Mouse (Mus musculus): Measurements from ENCODE around the gene Il11.

The Il11 gene

DNA sequence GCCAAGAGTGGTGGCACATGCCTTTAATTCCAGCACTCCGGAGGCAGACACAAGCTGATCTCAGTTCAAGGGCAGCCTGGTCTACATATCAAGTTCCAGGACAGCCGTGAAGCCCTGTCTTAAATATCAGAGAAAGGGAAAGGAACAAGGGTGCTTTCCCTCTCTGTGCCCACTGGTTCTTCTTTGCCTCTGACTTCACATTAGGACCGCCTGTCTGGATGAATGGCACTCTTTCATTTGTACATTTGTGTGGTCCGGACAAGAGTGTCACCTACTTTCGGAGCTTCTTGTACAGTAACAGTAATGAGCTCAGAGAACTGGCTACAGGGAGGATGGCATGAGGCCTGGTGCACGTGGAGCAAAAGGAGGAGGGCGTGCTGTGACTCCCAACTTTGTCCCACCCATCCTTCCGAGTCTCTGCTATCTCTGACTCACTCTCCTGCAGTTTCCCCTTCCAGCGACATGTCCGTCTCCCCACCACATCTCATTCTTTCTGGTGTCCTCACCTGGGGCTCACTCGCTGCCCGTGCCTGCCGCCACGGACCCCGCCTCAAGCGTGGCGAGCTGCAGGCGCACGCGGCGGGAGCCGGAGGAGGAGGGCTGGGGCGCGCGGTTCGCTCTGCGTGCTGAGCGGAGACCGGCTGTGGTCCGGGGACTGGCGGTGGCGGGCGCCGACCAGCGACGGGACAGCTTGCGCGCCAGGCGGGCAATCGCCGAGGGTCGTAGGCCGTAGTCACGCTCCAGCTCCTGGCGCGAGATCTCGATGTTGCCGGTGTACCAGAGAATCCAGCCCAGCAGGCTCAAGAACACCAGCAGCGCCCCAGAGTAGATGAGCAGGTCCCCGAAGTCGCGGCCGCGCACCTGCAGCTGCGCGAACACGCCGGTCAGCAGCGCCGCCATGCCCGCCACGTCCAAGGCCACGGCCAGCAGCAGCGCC lies 6.1 kb upstream of the Il11 start:
- DNase-seq (ENCODE audit: low spot score in 2 of 2): peak; percentile 32 to 42

DNA sequence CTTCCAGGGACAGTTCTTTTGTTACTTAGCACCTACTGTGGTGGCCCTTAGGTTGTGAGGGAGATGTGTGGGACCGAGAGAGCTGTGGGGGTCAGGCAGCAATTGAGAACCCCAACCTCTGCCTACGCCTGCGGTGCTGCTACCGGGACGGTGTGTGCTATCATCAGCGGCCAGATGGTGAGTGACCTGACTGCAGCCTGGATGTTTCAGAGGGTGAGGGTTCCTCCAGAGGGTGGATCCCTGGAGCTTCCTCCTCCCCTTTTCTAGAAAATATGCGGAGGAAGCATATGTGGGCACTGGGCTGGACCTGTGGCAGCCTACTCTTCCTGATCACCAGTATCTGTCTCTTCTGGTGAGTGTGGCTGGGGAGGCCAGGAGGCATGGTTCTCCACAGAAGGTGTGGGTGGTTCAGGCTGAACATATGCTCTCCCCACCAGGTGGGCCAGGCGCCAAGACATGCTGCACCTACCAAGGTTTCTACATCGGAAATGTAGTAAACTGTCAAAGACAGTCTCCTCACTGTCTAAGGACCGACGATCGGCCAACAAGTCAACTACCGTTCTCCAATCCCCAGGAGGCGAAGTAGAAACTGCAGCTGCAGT lies 1.1 kb upstream of the Il11 start:
- DNase-seq (ENCODE audit: low spot score in 2 of 2): no peak

DNA sequence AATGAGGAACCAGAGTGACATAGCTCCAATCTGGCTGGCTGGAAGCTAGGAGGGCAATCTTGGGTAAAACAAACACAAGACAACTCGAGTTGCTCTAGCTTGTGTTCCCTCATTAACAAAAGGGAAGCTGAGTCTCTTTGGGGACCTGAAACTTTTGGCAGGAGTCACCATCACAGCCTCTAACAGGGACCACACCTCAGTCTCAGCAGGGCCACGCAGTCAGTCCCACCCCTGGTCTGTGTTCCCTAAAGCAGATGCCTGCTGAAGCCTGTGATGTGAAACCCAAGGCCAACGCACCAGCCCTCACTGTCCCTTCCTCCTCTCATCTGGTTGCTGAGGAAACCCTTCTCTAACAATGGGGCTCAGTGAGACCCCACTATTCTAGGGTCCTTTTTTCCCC lies 529 bp downstream of the Il11 start:
- no peak for DNase-seq (ENCODE audit: low spot score in 2 of 2)

GRCm38 (mm10) chr7:4779921-4780320 lies 2.7 kb downstream of the Il11 start:
- no peak for DNase-seq (ENCODE audit: low spot score in 2 of 2)

GRCm38 (mm10) chr7:4777851-4778637 lies 4.6 kb downstream of the Il11 start:
- no peak for DNase-seq (ENCODE audit: low spot score in 2 of 2)

- no peak for DNase-seq (ENCODE audit: low spot score in 2 of 2)
Observed at GRCm38 (mm10) chr7:4776861-4777830, 5.5 kb downstream of the Il11 start.

- no peak for DNase-seq (ENCODE audit: low spot score in 2 of 2)
Observed at GRCm38 (mm10) chr7:4776131-4776530, 6.5 kb downstream of the Il11 start.

DNA sequence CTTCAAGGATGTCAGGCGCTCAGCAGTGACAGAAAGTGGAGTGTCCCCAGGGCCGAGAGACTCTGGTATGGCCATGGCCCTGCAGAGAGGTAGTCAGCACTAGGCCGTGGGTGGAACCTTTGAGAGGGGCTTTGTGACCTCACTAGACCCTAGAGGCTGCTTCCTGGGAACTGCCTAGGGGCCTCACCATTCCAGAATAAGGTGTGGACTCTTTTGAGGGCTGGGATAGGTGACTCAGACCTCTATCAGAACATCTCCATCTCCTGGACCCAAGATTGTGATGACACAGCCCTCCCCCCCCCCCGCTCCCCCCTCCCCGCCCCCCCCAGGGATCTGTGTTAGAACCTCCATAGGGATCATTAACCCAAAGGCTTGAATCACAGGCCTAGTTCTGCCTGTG lies 11.5 kb downstream of the Il11 start, which contains the start of gene Fam71e2:
Gene Fam71e2, minus strand, starts transcription at position 101 of the 400 bp plus-strand sequence.
- no peak for DNase-seq (ENCODE audit: low spot score in 2 of 2)

GRCm38 (mm10) chr7:4764946-4765710 lies 17.5 kb downstream of the Il11 start:
- DNase-seq (ENCODE audit: low spot score in 2 of 2): no peak

- no peak for DNase-seq (ENCODE audit: low spot score in 2 of 2)
Observed at GRCm38 (mm10) chr7:4759670-4760069, 23.0 kb downstream of the Il11 start.

GRCm38 (mm10) chr7:4752821-4753570 lies 29.7 kb downstream of the Il11 start, which contains the start of gene Cox6b2:
Gene Cox6b2 (minus strand): TSS chr7:4753094.
- DNase-seq (ENCODE audit: low spot score in 2 of 2): peak; percentile 70 to 79

GRCm38 (mm10) chr7:4751971-4752820 lies 30.5 kb downstream of the Il11 start:
- peak; percentile 59 to 68 for DNase-seq (ENCODE audit: low spot score in 2 of 2)

GRCm38 (mm10) chr7:4749169-4749568 lies 33.5 kb downstream of the Il11 start:
- no peak for DNase-seq (ENCODE audit: low spot score in 2 of 2)

DNA sequence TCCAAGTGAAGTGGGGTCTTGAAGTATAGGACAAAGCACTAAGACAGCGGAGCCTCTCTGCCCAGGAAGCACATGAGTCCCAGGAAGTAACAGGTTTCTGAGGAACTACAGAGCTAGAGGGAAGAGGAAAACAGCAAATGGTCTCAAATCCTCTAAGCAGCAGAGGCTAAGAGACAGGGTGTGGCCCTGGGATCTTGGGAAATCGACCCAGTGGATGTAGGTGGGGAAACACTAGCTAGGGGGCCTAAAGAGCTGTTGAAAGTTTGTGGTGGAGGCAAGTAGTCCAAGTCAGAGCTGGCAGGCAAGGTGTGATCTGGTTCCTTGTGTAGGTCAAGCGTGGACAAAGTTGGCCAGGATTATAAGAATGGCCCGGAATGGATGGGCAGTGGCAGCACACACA lies 34.3 kb downstream of the Il11 start:
- no peak for DNase-seq (ENCODE audit: low spot score in 2 of 2)

GRCm38 (mm10) chr7:4747156-4747899 lies 35.3 kb downstream of the Il11 start:
- no peak for DNase-seq (ENCODE audit: low spot score in 2 of 2)

DNA sequence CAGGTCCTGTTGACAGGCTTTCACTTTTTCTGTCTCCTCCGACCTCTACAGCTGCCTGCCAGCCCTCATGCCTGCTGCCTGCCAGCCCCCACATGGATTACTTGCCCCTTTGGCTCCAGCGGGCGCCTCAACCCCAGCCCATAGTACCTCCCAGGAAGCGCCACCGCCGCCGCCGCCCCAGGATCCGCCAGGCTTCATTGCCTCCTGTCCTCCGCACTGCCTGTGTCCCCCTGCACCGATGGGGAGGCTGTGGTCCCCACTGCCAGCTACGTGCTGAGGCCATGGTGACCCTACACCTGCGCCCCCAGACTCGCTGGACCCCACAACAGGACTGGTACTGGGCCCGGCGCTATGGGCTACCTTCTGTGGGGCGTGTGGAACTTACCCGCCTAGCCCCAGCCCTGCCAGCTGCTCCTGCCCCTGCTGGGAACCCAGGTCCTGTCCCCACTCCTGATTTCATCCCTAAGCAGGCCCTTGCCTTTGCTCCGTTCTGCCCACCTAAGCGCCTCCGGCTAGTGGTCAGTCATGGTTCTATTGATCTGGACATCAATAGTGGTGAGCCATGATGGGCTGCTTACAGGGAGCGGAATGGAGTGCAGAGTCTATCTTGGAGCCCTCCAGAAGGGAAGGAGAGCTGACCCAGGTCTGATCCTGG lies 36.2 kb downstream of the Il11 start:
- DNase-seq (ENCODE audit: low spot score in 2 of 2): no peak

DNA sequence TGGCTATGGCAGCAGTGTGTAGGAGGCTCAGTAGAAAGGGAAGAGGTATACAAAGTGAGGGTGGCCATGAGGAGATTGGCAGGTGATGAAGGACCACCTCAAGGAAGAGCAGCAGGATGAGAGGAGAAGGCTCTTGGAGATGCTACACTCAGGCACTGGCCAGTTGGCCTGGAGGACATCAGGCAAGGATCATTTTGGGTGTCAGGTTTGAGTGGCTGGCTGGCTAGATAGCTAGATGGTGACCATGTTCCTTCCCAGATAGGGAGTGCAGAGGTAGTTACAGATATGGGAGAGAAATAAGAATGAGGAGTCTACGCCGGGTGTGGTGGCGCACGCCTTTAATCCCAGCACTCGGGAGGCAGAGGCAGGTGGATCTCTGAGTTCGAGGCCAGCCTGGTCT lies 37.8 kb downstream of the Il11 start:
- DNase-seq (ENCODE audit: low spot score in 2 of 2): no peak
